8 mouse cellular contexts compared by ENCODE assay signal in genomic region chr4:45941628-45942044, GRCm38 (mm10). TPM values are rescaled to one million over a fixed set of nuclear protein-coding genes. Genes with fewer than 3 reads are reported as not detected.
DNase-seq lines count a peak whose midpoint lies in the region; ATAC-seq and TF ChIP-seq lines count a peak whose summit lies in the region.

No protein-coding gene starts in this region.

- 30% methylated on average over 13 of the region's 13 CpGs for WGBS in intestine, embryonic 16.5 days
- 33% methylated on average over 13 of the region's 13 CpGs for WGBS in limb, embryonic 14.5 days
- 33% methylated on average over 13 of the region's 13 CpGs for WGBS in midbrain, embryonic 14.5 days

- no peak for ATAC-seq in intestine, embryonic 16.5 days
- ATAC-seq in limb, embryonic 14.5 days (ENCODE audit: low FRiP score, low read depth) = peak; percentile 78
- ATAC-seq in midbrain, embryonic 14.5 days (ENCODE audit: low FRiP score, low TSS enrichment) = no peak

- H3K4me1 ChIP-seq in intestine, embryonic 16.5 days (ENCODE audit: control insufficient read depth, insufficient read depth, low read length) = no peaks in the 10 kb centered on the region
- no peaks in the 10 kb centered on the region for H3K4me1 ChIP-seq in limb, embryonic 14.5 days (ENCODE audit: control insufficient read depth, insufficient read depth, low read length)
- H3K4me1 ChIP-seq in midbrain, embryonic 14.5 days (ENCODE audit: control insufficient read depth, insufficient read depth, low read length) = no peaks in the 10 kb centered on the region

- no peak overlapping the region for H3K27ac ChIP-seq in intestine, embryonic 16.5 days (ENCODE audit: low read length)
- H3K27ac ChIP-seq in limb, embryonic 14.5 days (replicated peaks; ENCODE audit: low read depth, low read length) = no peak overlapping the region
- no peak overlapping the region for H3K27ac ChIP-seq in midbrain, embryonic 14.5 days (replicated peaks; ENCODE audit: low read depth, low read length)

- H3K9ac ChIP-seq in intestine, embryonic 16.5 days (ENCODE audit: low read depth, low read length) = no peak overlapping the region
- H3K9ac ChIP-seq in limb, embryonic 14.5 days (ENCODE audit: low read depth, low read length, severe bottlenecking) = no peak overlapping the region
- no peak overlapping the region for H3K9ac ChIP-seq in midbrain, embryonic 14.5 days (replicated peaks; ENCODE audit: low read length)

- H3K9me3 ChIP-seq in intestine, embryonic 16.5 days (ENCODE audit: control insufficient read depth, low read length) = no peaks in the 10 kb centered on the region
- no peaks in the 10 kb centered on the region for H3K9me3 ChIP-seq in limb, embryonic 14.5 days (ENCODE audit: control insufficient read depth, low read length)
- no peaks in the 10 kb centered on the region for H3K9me3 ChIP-seq in midbrain, embryonic 14.5 days (ENCODE audit: control insufficient read depth, low read length)

- H3K4me2 ChIP-seq in intestine, embryonic 16.5 days (ENCODE audit: low read depth, low read length) = 0 out of 2 replicates have a peak overlapping the region, but pooled peaks have one; percentile 5
- H3K4me2 ChIP-seq in limb, embryonic 14.5 days (replicated peaks; ENCODE audit: low read depth, low read length, severe bottlenecking) = no peak overlapping the region
- no peak overlapping the region for H3K4me2 ChIP-seq in midbrain, embryonic 14.5 days (ENCODE audit: low read length)

- H3K4me3 ChIP-seq in intestine, embryonic 16.5 days (ENCODE audit: low read length) = no peak overlapping the region
- no peak overlapping the region for H3K4me3 ChIP-seq in limb, embryonic 14.5 days (replicated peaks; ENCODE audit: low read length)
- no peak overlapping the region for H3K4me3 ChIP-seq in midbrain, embryonic 14.5 days (replicated peaks; ENCODE audit: low read depth, low read length)

- no peaks in the 10 kb centered on the region for H3K36me3 ChIP-seq in intestine, embryonic 16.5 days (ENCODE audit: control insufficient read depth, insufficient read depth, low read length)
- H3K36me3 ChIP-seq in limb, embryonic 14.5 days (ENCODE audit: control insufficient read depth, insufficient read depth, low read length) = no peaks in the 10 kb centered on the region
- no peaks in the 10 kb centered on the region for H3K36me3 ChIP-seq in midbrain, embryonic 14.5 days (ENCODE audit: control insufficient read depth, insufficient read depth, low read length)

- no peak for TF ChIP-seq POLR2A in limb, embryonic 14.5 days (IDR thresholded peaks at IDR 0.05; ENCODE audit: borderline replicate concordance, extremely low read depth, insufficient read depth, insufficient read length)

- peak; percentile 68 for DNase-seq in urinary bladder, postnatal 25 days (ENCODE audit: low spot score)
- DNase-seq in urinary bladder, postnatal 10 days (ENCODE audit: low spot score) = no peak
- peak; percentile 37 to 69 for DNase-seq in cerebellum, postnatal 25 days
- DNase-seq in gastrocnemius, postnatal 10 days = peak; percentile 65
- peak; percentile 65 for DNase-seq in limb, embryonic 14.5 days (ENCODE audit: low spot score)
- DNase-seq in midbrain, embryonic 14.5 days = peak; percentile 83
- peak; percentile 84 for DNase-seq in testis, postnatal 10 days (ENCODE audit: low spot score)

- H3K27me3 ChIP-seq in intestine, embryonic 16.5 days (replicated peaks; ENCODE audit: control insufficient read depth, insufficient read depth, low read length) = no peaks in the 10 kb centered on the region
- H3K27me3 ChIP-seq in limb, embryonic 14.5 days (ENCODE audit: control insufficient read depth, insufficient read depth, low read length) = no peaks in the 10 kb centered on the region
- H3K27me3 ChIP-seq in midbrain, embryonic 14.5 days (ENCODE audit: control insufficient read depth, insufficient read depth, low read length) = no peaks in the 10 kb centered on the region

RNA-seq across cellular contexts. Expression of gene Tdrd7, which starts 23.5 kb away (rescaled TPM):
- 10 to 100 TPM; 12.6 to 15.4 TPM for total RNA-seq in gastrocnemius, postnatal 10 days (2021)
- 31.5 and 36.6 TPM in 2 replicates for polyA plus RNA-seq in intestine, embryonic 16.5 days (2015; fragmentation: Nextera tagmentation; extraction: Ambion mirVana)
- polyA plus RNA-seq in limb, embryonic 14.5 days (2012; rRNA removed) = 12.7 TPM in 2 replicates
- polyA plus RNA-seq in limb, embryonic 14.5 days (2014; fragmentation: Nextera tagmentation; extraction: Ambion mirVana) = 12.9 and 13.4 TPM in 2 replicates
- 18.8 and 24.7 TPM in 2 replicates for polyA plus RNA-seq in midbrain, embryonic 14.5 days (2014; fragmentation: Nextera tagmentation; extraction: Ambion mirVana)

RNA-seq across cellular contexts. Expression of gene Ccdc180, which starts 51.5 kb away (rescaled TPM):
- total RNA-seq in gastrocnemius, postnatal 10 days (2021) = not detected
- polyA plus RNA-seq in intestine, embryonic 16.5 days (2015; fragmentation: Nextera tagmentation; extraction: Ambion mirVana) = 0.15 and 0.16 TPM in 2 replicates
- 0.01 and 0.03 TPM in 2 replicates for polyA plus RNA-seq in limb, embryonic 14.5 days (2012; rRNA removed)
- 0.04 and 0.07 TPM in 2 replicates for polyA plus RNA-seq in limb, embryonic 14.5 days (2014; fragmentation: Nextera tagmentation; extraction: Ambion mirVana)
- 0.07 and 0.14 TPM in 2 replicates for polyA plus RNA-seq in midbrain, embryonic 14.5 days (2014; fragmentation: Nextera tagmentation; extraction: Ambion mirVana)
